Mouse (Mus musculus): ENCODE results near the gene Mfsd11. TPM values are rescaled to one million over a fixed set of nuclear protein-coding genes. Genes with fewer than 3 reads are reported as not detected.
A peak's percentile ranks its signal among the peaks of the same experiment; 100 is the strongest.

Gene Mfsd11
- polyA plus RNA-seq, 1 experiment from 2014 or later: 39.4 TPM

DNA sequence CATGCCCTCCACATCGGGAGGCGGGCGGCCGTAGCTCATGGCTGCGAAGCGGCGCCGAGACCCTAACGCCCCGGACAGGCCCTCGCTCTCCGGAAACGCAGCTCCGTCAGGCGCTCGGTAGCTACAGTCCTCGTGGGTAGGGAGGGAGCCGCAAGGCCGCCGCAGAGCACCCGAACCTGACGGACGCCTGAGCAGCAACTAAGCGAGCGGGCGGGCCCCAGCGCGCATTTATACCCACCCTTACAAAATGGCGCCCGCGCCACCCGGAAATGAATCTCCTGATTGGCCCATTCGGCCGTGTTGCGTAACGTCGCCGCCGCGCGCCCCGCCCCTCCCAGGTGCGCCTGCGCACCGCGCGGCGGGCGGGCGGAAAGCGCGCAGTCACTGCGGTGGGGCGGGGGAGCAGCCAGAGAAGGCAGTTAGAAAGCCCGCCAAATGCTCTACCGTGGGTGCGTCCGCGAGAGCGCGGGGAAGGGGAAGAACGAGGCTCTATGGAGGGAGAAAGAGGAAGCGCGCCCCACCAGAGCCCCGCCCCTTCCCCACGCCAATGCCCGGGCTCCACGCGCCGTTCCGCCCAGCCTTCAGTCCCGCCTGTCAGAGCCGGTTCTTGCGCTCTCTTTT lies 761 bp downstream of the Mfsd11 start, which contains the start of gene Srsf2:
TSS of gene Srsf2 (minus strand) at position 204 of the 621 bp plus-strand sequence.
- Histone ChIP-seq H3K9me3 (replicated peaks) (no peaks in the 10 kb centered on the region), H3K4me3 (peak within 1 kb of the TSS; percentile 97), H3K4me2 (peak within 1 kb of the TSS; percentile 82), H3K27me3 (no peaks in the 10 kb centered on the region), H3K27ac (peak within 1 kb of the TSS; percentile 98), H3K9ac (peak within 1 kb of the TSS; percentile 99), H3K36me3 (ENCODE audit: poor library complexity, severe bottlenecking) (peaks cover 31% of the 10 kb centered on the region), H3K4me1 (peaks cover 36% of the 10 kb centered on the region)
- peak; percentile 88 for ATAC-seq
- WGBS: under 1% methylated on average over 70 of the region's 74 CpGs

DNA sequence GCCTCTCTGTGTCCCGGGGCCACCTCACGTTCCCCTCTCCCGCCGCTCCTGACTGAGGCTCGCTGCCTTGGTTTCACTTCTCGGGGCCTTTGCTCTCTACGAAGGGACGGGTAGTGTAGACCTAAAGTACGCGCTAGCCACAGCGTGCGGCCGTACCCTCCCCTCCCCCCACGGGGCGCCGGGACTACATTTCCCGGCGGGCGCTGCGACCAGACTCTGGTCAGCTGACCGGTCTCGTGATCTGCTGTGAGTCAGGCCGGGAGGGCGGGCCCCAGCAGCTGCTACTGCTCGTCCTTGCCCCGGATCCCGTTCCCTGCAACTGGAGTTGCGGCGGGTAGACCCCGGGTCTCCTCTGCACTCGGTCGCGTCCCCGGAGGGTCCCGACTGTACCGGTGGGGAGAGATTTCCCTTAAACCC lies 1.3 kb downstream of the Mfsd11 start:
- ATAC-seq: peak; percentile 93
- under 1% methylated on average over 34 of the region's 36 CpGs for WGBS
- Histone ChIP-seq H3K9ac (peak overlapping the region; percentile 99), H3K36me3 (ENCODE audit: poor library complexity, severe bottlenecking) (peaks cover 26% of the 10 kb centered on the region), H3K4me3 (peak overlapping the region; percentile 97), H3K4me2 (peak overlapping the region; percentile 82), H3K27me3 (no peaks in the 10 kb centered on the region), H3K27ac (peak overlapping the region; percentile 98), H3K4me1 (peaks cover 36% of the 10 kb centered on the region), H3K9me3 (replicated peaks) (no peaks in the 10 kb centered on the region)

DNA sequence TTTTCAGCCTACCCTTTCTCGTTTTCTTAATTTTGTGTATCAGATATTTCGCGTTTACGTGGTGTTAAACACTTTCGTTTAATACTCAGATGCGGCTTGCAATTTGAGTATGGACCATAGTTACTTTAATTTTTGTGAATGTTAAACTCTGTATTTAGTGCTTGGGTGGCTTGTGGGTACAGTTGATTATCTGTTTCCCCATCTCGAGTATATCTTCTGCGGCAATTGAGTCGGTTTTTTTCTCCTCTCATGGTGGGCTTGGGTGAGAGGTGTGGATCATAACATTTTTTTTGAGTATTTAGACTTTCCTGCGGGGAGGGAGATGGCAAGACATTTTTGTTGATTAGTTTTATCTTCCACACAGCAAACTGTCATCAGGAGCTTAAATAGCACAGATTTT lies 2.0 kb downstream of the Mfsd11 start:
- WGBS: 47% methylated on average over 10 of the region's 10 CpGs
- no peak overlapping the region for H3K27ac ChIP-seq

DNA sequence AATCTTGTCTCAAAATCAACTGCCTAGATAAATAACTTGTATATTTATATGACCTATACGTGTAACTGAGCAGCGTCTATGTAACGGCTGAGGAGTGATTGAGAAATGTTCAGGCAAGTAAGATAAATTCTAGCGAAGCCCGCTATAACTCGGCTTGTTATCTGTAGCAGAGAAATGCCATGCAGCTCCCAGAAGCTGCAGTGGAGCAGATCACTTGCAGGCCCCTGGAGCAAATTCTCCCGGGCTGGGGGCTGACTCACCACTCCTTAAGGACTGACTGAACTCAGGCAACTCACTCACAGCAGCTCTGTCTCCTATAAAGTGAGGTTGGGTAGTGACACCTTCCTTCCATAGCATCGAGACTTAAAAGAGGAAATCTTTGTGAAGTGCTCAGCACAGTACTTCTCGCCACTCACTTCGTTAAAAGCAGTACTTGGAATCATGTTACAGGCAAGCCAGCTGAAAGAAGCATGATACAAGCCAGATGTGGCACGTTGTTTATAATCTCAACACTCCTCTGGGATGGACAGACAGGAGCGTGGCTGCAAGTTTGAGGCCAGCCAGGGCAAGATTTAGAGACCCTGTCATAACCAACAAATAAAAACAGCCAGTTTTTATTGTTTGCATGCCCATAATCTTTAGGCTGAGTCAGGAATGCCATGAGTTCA lies 5.1 kb downstream of the Mfsd11 start:
- H3K27ac ChIP-seq: no peak overlapping the region
- no peaks in the 10 kb centered on the region for H3K27me3 ChIP-seq
- no peak overlapping the region for H3K4me2 ChIP-seq
- H3K9me3 ChIP-seq (replicated peaks): no peaks in the 10 kb centered on the region
- H3K36me3 ChIP-seq (ENCODE audit: poor library complexity, severe bottlenecking): peaks cover 38% of the 10 kb centered on the region
- no peak for ATAC-seq
- H3K9ac ChIP-seq: no peak overlapping the region
- no peak overlapping the region for H3K4me3 ChIP-seq
- 89% methylated on average over 12 of the region's 12 CpGs for WGBS
- H3K4me1 ChIP-seq: peaks cover 13% of the 10 kb centered on the region

More for the DNA sequence above, 2.0 kb downstream of the Mfsd11 start:
- Histone ChIP-seq H3K4me1 (peaks cover 34% of the 10 kb centered on the region), H3K4me2 (peak overlapping the region; percentile 82), H3K9me3 (replicated peaks) (no peaks in the 10 kb centered on the region), H3K27me3 (no peaks in the 10 kb centered on the region), H3K36me3 (ENCODE audit: poor library complexity, severe bottlenecking) (peaks cover 22% of the 10 kb centered on the region), H3K9ac (peak overlapping the region; percentile 99), H3K4me3 (peak overlapping the region; percentile 97)
- ATAC-seq: no peak

DNA sequence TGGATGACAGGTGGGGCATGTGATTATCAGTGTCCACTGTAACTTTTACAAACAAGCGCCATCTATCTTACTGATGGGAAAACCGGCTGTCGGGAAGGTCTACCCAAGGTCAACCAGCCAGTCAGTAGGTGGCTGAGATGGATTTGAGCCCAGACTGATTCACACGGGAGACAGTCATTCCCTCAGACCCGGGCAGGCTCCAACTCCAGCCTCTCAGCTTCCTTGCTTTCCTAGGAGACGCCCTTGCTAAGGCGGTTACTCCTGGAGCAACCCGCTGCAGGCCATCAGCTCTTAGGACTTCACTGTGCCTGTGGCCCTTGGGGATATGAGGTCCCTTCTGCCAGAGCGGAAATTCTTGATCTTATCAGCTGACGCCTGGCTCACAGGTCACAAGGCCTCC lies 12.2 kb downstream of the Mfsd11 start:
- H3K36me3 ChIP-seq (ENCODE audit: poor library complexity, severe bottlenecking): peaks cover 88% of the 10 kb centered on the region
- no peaks in the 10 kb centered on the region for H3K27me3 ChIP-seq
- no peak overlapping the region for H3K9ac ChIP-seq
- no peak overlapping the region for H3K4me2 ChIP-seq
- no peak overlapping the region for H3K4me3 ChIP-seq
- 88% methylated on average over 10 of the region's 10 CpGs for WGBS
- H3K27ac ChIP-seq: no peak overlapping the region
- no peak for ATAC-seq
- no peaks in the 10 kb centered on the region for H3K4me1 ChIP-seq
- no peaks in the 10 kb centered on the region for H3K9me3 ChIP-seq (replicated peaks)

DNA sequence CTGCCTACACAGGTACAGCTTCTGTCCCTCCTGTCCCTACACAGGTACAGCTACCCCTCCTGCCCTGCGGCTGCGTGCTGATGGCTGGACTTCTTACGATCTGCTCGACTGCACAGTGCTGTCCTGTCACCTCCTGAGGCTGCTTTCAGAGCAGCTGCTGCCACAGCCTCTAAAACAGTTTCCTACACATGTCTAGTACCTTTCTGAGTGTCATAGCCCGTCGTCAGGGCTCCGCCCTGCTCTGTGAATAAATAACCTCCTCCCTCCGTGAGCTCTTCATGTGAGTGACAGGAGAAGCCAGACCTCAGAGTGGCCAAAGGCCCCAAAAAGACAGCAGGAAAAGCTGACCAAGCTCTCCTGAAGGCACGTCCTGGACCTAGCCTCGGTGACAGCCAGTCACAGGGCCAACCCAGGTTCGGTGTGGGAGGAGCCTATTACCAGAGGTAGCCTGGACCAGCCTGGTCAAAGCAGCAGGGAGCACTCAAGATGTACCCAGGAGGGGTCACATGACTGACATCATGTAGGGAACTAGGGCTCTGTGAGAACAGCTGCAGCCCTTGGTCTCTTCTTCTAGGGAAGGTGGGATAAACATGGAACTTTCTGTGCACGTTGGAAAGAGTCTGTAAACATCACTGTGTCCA lies 13.8 kb downstream of the Mfsd11 start:
- no peak for ATAC-seq
- Histone ChIP-seq H3K4me2 (no peak overlapping the region), H3K27ac (no peak overlapping the region), H3K4me3 (no peak overlapping the region), H3K36me3 (ENCODE audit: poor library complexity, severe bottlenecking) (peaks cover 81% of the 10 kb centered on the region), H3K4me1 (no peaks in the 10 kb centered on the region), H3K9ac (no peak overlapping the region), H3K27me3 (no peaks in the 10 kb centered on the region), H3K9me3 (replicated peaks) (no peaks in the 10 kb centered on the region)
- WGBS: 83% methylated on average over 12 of the region's 12 CpGs

DNA sequence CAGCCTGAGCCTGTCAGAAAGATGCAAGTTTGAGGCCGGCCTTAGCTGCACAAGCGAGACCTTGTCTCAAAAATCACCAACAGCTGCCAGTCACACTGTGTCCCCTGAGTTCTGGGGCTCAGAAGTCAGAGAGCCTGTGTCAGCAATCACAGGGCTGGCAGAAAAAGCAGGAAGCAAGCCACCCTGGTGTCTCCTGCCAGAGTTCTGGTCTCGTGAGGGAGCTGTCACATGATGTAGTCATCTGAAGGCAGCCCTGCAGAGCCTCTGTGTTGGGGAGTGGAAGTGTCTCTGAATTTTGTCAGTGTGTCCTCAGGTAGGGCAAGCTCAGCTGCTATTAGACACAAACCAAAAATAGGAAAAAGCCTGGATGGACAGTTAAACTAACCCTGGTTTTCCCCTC lies 15.9 kb downstream of the Mfsd11 start:
- Histone ChIP-seq H3K27ac (no peak overlapping the region), H3K4me3 (no peak overlapping the region), H3K4me1 (no peaks in the 10 kb centered on the region), H3K9me3 (replicated peaks) (no peaks in the 10 kb centered on the region), H3K36me3 (ENCODE audit: poor library complexity, severe bottlenecking) (peaks cover 74% of the 10 kb centered on the region), H3K27me3 (no peaks in the 10 kb centered on the region), H3K9ac (no peak overlapping the region), H3K4me2 (no peak overlapping the region)
- WGBS: 86% methylated on average over 3 of the region's 3 CpGs
- ATAC-seq: no peak

DNA sequence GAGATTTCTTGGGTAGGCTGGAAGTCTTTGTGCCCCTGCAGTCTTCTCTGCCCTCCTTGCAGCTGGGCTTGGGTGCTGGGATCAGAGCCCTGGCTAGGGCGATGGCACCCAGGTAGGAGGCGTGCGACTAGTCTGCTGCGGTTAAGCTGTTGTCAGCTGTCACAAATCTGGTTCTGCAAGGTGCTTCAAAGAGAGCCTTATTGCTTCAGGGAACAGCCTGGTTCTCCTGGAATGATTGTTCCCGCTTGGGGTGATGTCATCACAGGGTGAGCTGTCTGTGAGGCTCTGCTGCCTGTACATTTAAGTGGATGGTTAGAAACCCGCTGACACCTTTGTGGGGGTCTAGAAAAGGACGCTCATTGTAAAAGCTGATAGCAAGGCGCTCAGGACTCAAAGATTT lies 17.0 kb downstream of the Mfsd11 start:
- ATAC-seq: no peak
- H3K27me3 ChIP-seq: no peaks in the 10 kb centered on the region
- H3K9ac ChIP-seq: no peak overlapping the region
- H3K27ac ChIP-seq: no peak overlapping the region
- no peaks in the 10 kb centered on the region for H3K9me3 ChIP-seq (replicated peaks)
- no peak overlapping the region for H3K4me2 ChIP-seq
- peaks cover 74% of the 10 kb centered on the region for H3K36me3 ChIP-seq (ENCODE audit: poor library complexity, severe bottlenecking)
- 92% methylated on average over 8 of the region's 8 CpGs for WGBS
- no peaks in the 10 kb centered on the region for H3K4me1 ChIP-seq
- no peak overlapping the region for H3K4me3 ChIP-seq

DNA sequence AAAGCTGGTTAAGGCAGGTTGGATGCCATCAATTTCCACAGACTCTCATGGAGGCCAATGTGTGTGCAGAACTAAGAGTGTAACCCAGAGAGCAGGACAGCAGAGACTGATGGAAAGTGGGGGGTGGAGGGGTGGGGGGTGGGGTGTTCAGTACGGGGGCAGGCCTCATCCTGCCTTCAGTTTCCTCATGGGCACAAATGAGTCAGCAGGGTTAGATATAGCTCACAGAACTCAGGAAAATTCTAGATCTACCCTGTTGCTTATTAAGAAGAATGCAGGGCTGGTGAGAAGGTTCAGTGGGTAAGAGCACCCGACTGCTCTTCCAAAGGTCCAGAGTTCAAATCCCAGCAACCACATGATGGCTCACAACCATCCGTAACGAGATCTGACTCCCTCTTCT lies 17.4 kb downstream of the Mfsd11 start:
- 96% methylated on average over 4 of the region's 4 CpGs for WGBS
- no peak for ATAC-seq
- H3K36me3 ChIP-seq (ENCODE audit: poor library complexity, severe bottlenecking): peaks cover 74% of the 10 kb centered on the region

DNA sequence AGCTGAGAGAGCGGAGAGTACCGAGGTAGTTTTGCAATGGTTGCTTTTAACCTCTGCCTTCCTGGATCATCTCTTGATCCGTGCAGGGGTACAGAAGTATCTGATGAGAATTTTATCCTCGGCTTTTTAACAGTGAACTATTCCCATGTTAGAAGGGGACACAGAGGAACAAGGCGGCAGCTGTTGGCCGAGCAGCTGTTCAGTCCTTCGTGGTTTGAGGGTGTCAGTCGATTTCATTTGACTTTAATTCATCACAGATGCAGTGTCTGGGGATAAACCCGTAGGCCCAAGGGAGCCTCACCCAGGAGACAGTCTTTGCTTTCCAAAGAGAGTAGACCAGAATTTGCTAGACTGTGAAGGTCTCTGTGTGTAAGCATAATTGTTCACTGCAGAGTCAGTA lies 19.3 kb downstream of the Mfsd11 start:
- Histone ChIP-seq H3K9ac (no peak overlapping the region), H3K27me3 (no peaks in the 10 kb centered on the region), H3K9me3 (replicated peaks) (no peaks in the 10 kb centered on the region), H3K4me2 (no peak overlapping the region), H3K27ac (no peak overlapping the region), H3K36me3 (ENCODE audit: poor library complexity, severe bottlenecking) (peaks cover 68% of the 10 kb centered on the region), H3K4me3 (no peak overlapping the region), H3K4me1 (no peaks in the 10 kb centered on the region)
- WGBS: 93% methylated on average over 9 of the region's 9 CpGs
- ATAC-seq: no peak

More for the DNA sequence above, 17.4 kb downstream of the Mfsd11 start:
- Histone ChIP-seq H3K9ac (no peak overlapping the region), H3K27ac (no peak overlapping the region), H3K4me2 (no peak overlapping the region), H3K4me1 (no peaks in the 10 kb centered on the region), H3K9me3 (replicated peaks) (no peaks in the 10 kb centered on the region), H3K4me3 (no peak overlapping the region), H3K27me3 (no peaks in the 10 kb centered on the region)

DNA sequence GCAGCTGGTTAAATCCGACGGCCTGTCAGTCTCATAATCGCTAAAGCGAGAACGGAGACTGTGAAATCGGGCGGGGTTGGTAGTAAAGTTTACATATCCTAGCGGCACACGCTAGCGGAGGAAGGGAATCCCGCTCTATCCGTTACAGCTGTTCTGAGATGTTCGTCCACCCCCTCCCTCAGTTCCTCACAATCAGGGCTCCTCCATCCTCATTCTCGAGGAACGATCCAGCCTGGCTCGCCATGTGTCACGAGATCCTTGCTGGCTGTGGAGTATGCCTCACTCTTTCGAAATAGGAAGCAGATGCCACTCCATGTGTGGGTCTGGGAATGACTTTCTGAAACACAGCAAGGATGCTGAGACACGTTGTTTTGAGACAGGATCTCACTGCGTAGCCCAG lies 21.7 kb downstream of the Mfsd11 start:
- Histone ChIP-seq H3K4me2 (no peak overlapping the region), H3K4me3 (no peak overlapping the region), H3K9ac (no peak overlapping the region), H3K27me3 (no peaks in the 10 kb centered on the region), H3K36me3 (ENCODE audit: poor library complexity, severe bottlenecking) (peaks cover 52% of the 10 kb centered on the region), H3K4me1 (no peaks in the 10 kb centered on the region), H3K9me3 (replicated peaks) (no peaks in the 10 kb centered on the region), H3K27ac (no peak overlapping the region)
- 91% methylated on average over 20 of the region's 20 CpGs for WGBS
- no peak for ATAC-seq

DNA sequence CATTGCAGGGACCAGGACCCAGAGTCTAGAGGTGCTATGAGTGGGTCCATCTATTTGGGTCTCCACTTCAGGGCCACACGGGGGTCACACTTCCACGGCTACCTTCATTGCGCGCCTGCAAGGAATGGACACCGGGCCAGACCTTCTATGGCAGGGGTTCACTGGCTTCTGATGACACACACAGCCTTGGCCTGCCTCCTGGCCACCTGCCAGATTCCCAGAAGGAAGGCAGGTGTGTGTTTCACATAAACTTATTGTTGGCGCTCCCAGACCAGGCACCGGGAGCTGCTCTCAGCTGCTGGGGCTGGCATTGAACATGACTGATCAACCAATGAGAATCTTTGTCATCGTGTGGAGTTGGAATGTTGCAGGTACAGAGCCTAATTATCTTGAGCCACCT lies 26.2 kb downstream of the Mfsd11 start:
- WGBS: 90% methylated on average over 8 of the region's 8 CpGs

More for the DNA sequence above, 26.2 kb downstream of the Mfsd11 start:
- no peak overlapping the region for H3K4me3 ChIP-seq
- 0 out of 2 replicates have a peak, but pooled peaks cover 3% of the 10 kb centered on the region for H3K4me1 ChIP-seq
- ATAC-seq: no peak
- H3K4me2 ChIP-seq: no peak overlapping the region
- no peak overlapping the region for H3K27ac ChIP-seq
- peaks cover 24% of the 10 kb centered on the region for H3K36me3 ChIP-seq (ENCODE audit: poor library complexity, severe bottlenecking)
- H3K9ac ChIP-seq: no peak overlapping the region
- H3K9me3 ChIP-seq (replicated peaks): no peaks in the 10 kb centered on the region
- no peaks in the 10 kb centered on the region for H3K27me3 ChIP-seq
